Mouse (Mus musculus): ENCODE data around the gene Naa11.

Gene Naa11

GRCm38 (mm10) chr5:97392160-97392559, at the start of gene Naa11:
Gene Naa11, minus strand, starts transcription at chr5:97392379.
- DNase-seq (ENCODE audit: low spot score in 2 of 2): no peak

DNA sequence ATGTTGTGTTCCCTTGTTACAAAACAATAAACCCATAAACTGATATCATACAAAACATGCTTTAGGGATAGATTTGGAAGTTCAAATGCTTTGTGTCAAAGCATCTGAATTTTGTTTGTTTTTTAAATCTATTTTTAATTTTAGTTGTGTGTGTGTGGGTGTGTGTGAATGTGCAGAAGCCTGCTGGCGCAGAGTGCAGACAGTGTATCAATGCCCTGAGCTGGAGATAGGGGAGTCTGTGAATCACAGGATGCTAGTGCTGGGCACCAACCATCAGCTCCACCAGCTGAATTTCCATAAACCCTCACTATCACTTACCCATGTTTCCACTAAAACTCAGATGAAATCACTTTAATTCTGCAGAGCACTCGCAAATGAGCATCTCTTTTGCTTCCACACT, 40.3 kb upstream of the Naa11 start:
- no peak for DNase-seq (ENCODE audit: low spot score in 2 of 2)

DNA sequence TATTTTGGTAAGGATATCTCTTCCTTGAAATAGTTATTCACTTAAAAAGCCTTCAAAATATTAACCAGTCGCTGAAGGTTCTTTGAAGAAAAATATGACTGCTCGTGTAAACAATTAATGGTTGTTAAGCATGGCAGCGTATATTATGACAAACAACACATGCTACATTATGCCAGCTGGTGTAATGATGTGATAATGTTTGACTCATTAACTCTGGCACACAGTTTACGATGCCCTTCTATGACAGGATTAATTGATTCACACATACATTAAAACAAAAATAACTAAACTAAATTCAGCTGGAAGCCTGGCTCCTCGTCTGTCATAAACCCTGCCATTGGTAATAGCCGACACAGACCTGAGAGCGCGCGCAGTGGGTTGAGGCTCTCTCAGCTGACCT, 37.8 kb upstream of the Naa11 start:
- DNase-seq (ENCODE audit: low spot score in 2 of 2): no peak

GRCm38 (mm10) chr5:97421669-97422068, 29.5 kb upstream of the Naa11 start:
- DNase-seq (ENCODE audit: low spot score in 2 of 2): no peak

DNA sequence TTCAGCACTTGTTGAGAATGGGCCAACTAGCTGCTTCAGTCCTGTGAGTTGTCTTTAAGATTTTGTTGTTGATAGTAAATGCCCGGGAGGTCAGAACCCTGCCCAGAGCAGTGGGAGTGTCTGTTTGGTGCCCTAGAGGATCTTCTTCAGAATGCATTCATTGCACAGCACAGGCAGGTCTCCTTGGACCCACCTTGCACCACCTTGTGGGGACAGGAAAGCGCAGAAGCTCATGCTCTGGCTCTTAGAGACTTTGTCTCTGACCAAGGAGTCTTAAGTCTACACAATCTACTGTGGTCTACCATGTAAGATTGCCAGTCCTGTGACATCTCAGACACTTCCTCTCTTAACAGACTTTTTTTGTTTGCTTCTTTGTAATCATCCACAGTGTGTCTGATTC, 25.0 kb upstream of the Naa11 start:
- no peak for DNase-seq (ENCODE audit: low spot score in 2 of 2)

DNA sequence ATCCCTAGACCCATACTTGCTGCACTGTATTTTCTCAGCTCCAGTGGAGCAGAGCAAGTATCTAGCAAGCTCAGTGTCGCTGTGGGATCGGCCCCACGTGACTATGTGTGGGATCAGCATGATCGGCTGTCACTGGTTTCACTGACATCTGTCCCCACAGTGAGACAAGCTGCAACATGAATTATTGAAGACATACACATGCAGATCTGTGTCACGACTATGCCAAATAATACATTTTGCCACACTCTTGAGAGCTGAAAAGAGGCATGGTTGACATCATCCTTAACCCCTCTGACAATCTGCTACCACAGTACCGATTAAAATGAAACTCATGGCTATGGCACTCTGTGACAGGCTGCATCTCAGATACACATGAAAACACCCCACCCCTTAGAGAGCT, 23.7 kb upstream of the Naa11 start:
- no peak for DNase-seq (ENCODE audit: low spot score in 2 of 2)

DNA sequence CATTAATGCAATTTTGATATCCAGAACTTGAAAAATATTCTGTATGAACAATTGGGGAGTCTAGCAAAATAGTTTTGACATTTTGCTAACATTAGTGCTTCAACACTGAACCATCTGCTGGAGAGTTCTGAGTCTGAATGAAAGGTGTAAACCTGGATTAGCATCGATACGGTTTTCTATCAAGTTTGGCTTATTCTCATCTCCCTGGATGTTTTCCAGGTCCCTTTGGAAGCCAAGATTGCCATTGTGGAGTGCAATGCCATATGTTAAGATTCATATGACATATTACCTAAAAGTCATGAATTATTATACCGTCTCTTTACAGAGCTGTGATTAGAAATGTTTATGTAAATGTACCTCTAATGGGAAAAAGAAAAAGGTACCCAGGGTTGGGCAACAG, 21.5 kb upstream of the Naa11 start:
- no peak for DNase-seq (ENCODE audit: low spot score in 2 of 2)

GRCm38 (mm10) chr5:97410190-97410589, 18.0 kb upstream of the Naa11 start:
- no peak for DNase-seq (ENCODE audit: low spot score in 2 of 2)

- DNase-seq (ENCODE audit: low spot score in 2 of 2): no peak
Observed at GRCm38 (mm10) chr5:97409234-97409704, 17.1 kb upstream of the Naa11 start.

DNA sequence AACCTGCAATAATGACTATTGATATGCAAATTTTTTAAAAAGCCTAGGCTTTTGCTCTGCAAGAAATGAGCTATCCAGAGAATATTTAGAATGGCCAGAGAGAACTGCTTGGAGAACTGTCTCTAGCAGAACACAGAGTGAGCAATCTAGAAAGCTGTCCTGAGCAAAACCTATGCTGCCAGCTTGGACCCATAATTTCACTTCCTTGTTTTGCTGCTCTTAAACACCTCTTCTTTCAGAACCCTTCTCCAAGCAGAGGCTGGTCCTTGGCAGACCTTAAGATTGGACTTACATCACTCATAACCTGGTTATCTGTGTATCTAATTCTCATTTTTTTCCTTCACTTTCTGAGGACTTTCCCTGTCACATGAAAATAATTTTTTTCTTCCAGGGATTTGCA, 8.9 kb upstream of the Naa11 start:
- DNase-seq (ENCODE audit: low spot score in 2 of 2): no peak

DNA sequence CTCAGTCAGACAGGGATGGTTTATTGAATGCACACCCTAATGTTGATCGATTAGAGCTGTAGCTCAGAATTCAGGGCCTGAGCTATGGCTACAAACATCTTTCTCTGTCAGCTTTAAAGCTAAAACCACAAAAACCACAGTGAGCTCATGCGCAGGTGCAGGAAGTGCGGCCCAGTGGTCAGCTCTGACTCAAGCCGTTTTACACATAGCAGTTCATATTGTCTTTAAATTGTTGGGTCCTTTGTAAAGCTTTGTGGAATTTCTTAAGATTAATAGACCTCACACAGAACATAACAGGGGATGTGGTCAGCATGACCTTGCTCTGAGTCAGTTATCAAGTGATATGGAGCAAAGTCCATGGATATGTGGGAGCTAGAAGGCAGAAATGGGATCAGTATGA, 5.4 kb upstream of the Naa11 start:
- no peak for DNase-seq (ENCODE audit: low spot score in 2 of 2)

GRCm38 (mm10) chr5:97387622-97388021, 4.6 kb downstream of the Naa11 start:
- DNase-seq (ENCODE audit: low spot score in 2 of 2): no peak

GRCm38 (mm10) chr5:97384399-97384798, 7.8 kb downstream of the Naa11 start:
- no peak for DNase-seq (ENCODE audit: low spot score in 2 of 2)

DNA sequence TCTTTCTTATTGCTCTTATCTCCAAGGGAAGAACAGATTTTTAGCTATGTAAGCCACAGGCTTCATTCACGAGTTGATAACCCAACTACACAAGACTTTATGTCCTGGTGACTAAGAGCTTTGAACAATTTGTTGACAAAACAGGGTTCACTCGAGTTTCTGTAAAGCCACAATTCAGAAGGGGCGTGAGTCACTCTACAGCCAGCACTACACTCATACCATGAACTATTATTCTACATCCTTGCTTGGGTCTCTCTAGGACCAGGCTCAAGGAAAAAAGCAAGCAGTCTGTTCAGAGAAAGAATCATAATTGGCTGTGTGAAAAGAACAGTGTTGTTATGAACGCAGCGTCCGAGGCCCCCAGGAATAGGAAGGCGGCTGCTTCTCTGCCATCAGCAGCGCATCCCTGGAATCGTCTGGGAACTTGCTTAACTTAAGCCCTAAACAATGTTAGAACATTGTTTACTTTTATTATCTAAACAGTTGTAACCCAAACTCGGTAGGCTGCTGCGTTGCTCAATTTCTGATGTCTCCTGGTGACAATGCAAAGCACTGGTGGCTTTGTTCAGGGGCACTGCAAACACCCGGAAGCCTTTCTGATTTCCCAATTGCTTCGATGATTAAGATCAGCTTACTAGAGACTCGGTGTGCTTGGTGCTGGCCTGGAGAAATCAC, 9.5 kb downstream of the Naa11 start:
- DNase-seq (ENCODE audit: low spot score in 2 of 2): no peak

DNA sequence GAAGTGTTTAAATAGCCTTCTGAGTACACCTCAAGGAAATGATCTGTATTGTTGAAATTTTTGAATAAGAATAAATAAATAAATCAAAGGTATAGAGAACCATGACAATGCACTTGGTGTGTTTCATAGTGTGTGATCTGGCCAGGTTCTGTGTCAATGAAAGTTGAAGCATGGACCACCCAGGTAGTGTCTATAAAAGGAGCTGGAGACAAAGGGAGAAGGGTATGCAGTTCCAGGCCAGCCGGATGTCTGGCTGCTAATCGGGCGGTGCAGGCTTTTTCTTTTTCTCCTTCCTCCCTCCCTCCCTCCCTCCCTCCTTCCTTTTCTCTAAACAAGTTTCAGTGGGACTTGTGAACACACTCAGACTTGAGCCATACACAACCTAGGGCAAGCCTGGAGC, 12.2 kb downstream of the Naa11 start:
- DNase-seq (ENCODE audit: low spot score in 2 of 2): no peak

- DNase-seq (ENCODE audit: low spot score in 2 of 2): no peak
Observed at GRCm38 (mm10) chr5:97364781-97365180, 27.4 kb downstream of the Naa11 start.

- no peak for DNase-seq (ENCODE audit: low spot score in 2 of 2)
Observed at GRCm38 (mm10) chr5:97364252-97364651, 27.9 kb downstream of the Naa11 start.

DNA sequence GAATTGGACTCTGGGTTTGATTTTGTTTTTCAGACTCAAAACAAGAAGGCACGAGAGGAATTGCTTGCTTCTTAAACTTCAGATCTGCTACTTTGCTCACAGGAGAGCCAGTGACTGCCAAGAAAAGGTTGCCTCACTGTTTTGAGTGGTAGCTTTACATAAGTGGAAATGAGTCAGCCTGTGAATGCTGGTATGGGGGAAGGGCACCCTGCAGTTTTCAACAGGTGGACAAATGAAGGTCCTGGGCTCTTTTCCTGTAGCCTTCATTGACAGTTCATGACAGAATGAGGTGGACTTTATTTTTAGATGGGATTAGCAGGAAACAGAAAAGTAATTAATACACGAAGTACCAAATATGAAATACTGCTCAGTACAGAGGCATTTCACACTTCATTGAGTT, 29.6 kb downstream of the Naa11 start:
- peak in 1 of 2 experiments; percentile 5 for DNase-seq (ENCODE audit: low spot score in 2 of 2)

- DNase-seq (ENCODE audit: low spot score in 2 of 2): no peak
Observed at GRCm38 (mm10) chr5:97359104-97359503, 33.1 kb downstream of the Naa11 start.

DNA sequence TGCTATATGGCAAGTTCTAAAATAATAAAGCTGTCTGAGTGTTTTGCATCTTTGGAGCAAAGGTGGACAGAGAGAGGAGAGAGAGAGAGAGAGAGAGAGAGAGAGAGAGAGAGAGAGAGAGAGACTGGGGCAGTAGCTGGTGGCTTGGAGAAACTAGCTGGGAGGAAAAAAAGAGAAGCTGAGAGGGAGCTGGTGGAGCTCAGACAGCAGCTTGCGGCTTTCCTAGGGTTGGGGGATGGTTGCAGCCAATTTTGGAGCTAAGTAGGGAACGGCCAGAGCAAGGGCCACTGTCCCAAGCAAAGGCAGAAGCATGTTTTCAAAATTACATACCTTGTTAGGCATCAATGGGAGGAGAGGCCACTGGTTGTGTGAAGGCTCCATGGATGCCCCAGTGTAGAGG, 36.0 kb downstream of the Naa11 start:
- no peak for DNase-seq (ENCODE audit: low spot score in 2 of 2)

DNA sequence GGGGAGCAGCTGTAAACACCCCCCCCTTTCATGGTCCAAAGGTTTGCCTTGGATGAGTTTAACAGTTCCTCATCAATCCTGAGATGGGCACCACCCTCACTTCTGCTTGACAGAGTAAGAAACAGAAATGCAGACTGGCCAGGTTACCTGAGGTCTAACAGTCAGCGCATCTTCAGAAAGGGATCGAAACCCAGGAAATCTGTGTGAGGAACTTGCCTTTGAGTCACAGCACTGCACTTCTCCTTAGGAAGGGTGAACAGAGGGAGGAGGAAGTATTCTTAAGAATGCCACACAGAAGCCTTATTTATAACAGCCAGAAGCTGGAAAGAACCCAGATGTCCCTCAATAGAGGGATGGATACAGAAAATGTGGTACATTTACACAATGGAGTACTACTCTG, 37.0 kb downstream of the Naa11 start:
- no peak for DNase-seq (ENCODE audit: low spot score in 2 of 2)

- peak in 1 of 2 experiments; percentile 2 for DNase-seq (ENCODE audit: low spot score in 2 of 2)
Observed at GRCm38 (mm10) chr5:97348760-97349159, 43.4 kb downstream of the Naa11 start.

- DNase-seq (ENCODE audit: low spot score in 2 of 2): no peak
Observed at GRCm38 (mm10) chr5:97348310-97348709, 43.9 kb downstream of the Naa11 start.

DNA sequence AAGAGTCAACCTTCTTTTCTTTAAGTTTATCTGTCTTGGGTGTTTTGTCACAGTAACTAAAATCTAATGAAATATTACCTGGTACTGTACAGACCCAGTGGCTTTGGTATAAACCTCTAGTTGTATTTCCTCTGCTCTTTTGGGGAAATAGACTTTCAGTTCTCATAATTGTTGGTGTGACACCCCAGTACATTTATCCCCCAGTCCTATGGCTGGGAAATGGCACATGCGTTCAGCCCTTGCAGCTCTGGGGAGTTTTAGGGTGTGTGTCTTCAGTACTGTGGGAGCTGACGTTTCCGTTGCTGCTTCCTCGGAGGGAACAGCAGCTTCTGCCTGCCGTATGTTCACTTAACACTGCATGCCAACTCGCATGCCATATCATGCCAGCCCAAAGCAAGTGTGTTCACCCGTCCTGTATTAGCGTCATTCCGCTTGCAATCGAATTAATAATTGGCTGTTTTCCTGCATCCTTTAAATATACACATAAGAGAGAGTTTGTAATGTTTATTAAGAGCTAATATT, 46.4 kb downstream of the Naa11 start:
- no peak for DNase-seq (ENCODE audit: low spot score in 2 of 2)
